Mouse (Mus musculus) brown adipose tissue, adult 24 weeks (tissue): ENCODE data around the gene Zyg11a. TPM values are rescaled to one million over a fixed set of nuclear protein-coding genes. Genes with fewer than 3 reads are reported as not detected.

Source experiments
- H3K27ac ChIP-seq: fragments of 200-500 bp; replicated peaks from 2 replicates; pipeline ENCODE4 v1.5.1; 2012; ENCODE audit warnings: low read depth, mild to moderate bottlenecking, low read length
- H3K4me1 ChIP-seq: fragments of 200-500 bp; 2 replicates; pipeline ENCODE4 v1.6.1; 2012; ENCODE audit warnings: low read length, mixed read lengths; ENCODE audit not compliant: control insufficient read depth, insufficient read depth, insufficient read length
- H3K4me3 ChIP-seq: fragments of 200-500 bp; 2 replicates; pipeline ENCODE4 v1.5.1; 2012; ENCODE audit warnings: low read depth, mild to moderate bottlenecking, low read length, moderate library complexity; ENCODE audit not compliant: insufficient read depth
- polyA plus RNA-seq: library from polyadenylated mRNA; stranded (reverse); fragments of >200 nt; gene quantifications from 2 replicates; pipeline ENCODE4 v1.2.4, GENCODE M21; 2012; ENCODE audit not compliant: missing spikeins, insufficient read depth, insufficient read length

The Zyg11a gene
- polyA plus RNA-seq, result 1.8 and 1.9 TPM in 2 replicates

DNA sequence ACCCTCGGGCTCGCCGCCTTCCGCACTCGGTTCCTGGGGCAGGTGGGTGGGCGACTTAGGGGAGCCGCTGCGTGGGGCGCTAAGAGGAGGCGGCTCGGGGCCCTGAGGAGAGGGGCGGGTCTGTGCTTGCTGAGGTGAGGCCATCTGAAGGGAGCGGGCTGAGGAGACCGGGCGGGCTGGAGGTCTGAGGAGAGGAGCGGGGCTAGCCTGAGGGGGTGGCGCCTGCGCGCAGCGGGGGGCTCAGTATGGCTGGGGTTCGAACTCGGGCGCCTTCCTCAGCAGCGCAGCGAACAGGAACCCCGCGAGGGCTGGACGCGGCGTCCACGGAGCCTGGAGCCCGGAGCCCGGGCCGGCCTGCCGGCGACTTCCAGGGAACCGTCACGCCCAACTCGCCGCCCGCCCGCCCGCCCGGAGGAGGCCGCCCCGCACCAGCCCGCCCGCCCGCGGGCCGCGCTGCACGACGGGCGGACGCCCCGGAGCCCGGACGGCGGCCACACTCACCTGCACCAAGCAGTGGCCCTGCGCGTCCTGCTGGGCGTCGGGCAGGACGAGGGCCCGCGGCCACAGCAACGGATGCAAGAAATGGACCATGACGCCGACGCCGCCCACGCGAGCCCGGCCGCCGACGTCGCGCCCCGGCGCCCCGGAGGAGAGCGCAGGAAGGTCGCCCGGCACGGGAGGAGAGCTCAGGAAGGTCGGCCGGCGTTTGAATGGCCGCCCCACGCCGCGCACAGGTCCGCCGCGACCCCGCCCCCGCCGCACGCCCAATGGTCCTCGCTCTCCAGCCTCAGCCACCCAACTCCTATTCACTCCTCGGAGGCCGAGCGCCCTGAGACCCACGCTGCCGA lies at the start of gene Zyg11a:
Gene Zyg11a, minus strand, starts transcription at position 717 of the 848 bp plus-strand sequence.
- H3K4me3 ChIP-seq, result peak within 1 kb of the TSS; percentile 58
- H3K4me1 ChIP-seq, result no peaks in the 10 kb centered on the region; the same call in 1 of the 2 replicates
- no peak within 1 kb of the TSS for H3K27ac ChIP-seq

DNA sequence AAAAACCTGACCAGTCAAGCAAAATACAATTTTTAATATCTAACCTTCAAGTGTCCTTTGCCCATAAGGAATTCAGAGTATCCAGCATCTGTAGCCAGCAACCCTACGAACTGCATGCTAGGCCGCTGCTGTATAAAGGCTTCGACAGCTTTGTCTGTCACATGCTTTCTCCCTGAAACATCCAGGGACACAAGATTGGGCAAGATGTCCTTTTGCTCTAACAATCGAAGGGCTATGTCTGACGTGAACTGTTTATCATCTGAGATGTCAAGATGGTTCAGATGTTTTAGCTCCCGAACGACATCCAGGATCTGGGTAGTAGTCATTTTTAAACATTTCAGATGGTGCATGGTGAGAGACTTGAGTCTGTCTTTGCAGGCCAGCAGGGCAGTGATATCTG lies 47.9 kb upstream of the Zyg11a start:
- H3K4me3 ChIP-seq, result no peak overlapping the region

DNA sequence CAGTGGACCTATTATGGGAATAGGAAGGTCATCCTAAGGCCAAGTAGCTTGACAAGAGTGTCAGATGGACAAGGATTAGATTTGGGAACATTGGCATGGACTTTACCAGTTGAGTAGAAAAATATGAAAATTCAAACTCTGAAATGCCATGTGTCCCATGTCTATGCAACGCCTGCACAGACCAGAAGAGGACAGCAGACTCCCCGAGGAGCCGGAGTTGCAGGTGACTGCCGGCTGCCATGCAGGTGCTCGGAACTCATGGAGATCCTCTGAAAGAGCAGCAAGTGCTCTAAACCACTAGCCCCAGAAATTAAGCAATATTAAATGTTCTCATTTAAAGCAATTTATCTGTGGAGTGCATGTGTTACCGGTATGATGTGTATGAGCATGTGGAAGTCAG lies 35.5 kb upstream of the Zyg11a start:
- H3K4me3 ChIP-seq, result no peak overlapping the region
- H3K4me1 ChIP-seq, result no peaks in the 10 kb centered on the region
- no peak overlapping the region for H3K27ac ChIP-seq

More for the DNA sequence above, 47.9 kb upstream of the Zyg11a start:
- Histone ChIP-seq H3K4me1 (no peaks in the 10 kb centered on the region), H3K27ac (no peak overlapping the region)

DNA sequence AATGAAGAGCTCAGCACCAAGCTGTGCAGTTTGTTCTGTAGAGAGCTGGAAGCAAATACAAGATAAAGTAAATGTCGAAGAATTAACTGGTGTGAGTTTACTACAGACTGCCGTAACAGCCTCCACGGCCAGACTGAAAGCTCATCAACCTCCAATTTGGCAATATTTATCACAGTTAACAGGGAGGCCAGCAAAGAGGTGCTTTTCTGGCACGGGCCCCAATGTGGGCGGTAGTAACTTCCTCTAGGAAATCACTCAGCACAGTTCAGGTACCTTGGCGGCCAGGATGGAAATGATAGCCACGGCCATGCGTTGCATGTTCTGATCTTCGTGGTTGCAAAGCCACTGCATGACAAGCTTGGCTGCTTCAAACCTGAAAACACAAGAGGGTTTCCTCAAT lies 32.7 kb upstream of the Zyg11a start:
- Histone ChIP-seq H3K27ac (no peak overlapping the region), H3K4me3 (no peak overlapping the region)

DNA sequence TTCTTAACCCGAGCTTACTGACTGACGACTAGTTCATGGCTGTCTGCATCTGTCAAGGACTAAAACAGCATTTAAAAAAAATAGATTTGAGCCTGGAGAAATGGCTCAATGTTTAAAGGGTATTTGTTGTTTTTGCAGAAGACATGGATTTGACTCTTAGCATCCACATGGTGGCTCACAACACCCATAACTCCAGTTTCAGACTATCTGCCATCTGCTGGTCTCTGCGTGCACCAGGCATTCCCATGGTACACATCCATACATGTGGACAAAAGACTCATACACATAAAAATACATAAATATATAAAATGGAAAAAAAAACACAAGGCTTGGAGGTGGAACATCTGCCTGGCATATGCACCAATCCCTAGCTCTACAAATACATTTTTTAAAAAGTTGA lies 31.5 kb upstream of the Zyg11a start:
- Histone ChIP-seq H3K4me3 (no peak overlapping the region), H3K4me1 (no peaks in the 10 kb centered on the region), H3K27ac (no peak overlapping the region)

More for the DNA sequence above, 32.7 kb upstream of the Zyg11a start:
- H3K4me1 ChIP-seq, result no peaks in the 10 kb centered on the region

DNA sequence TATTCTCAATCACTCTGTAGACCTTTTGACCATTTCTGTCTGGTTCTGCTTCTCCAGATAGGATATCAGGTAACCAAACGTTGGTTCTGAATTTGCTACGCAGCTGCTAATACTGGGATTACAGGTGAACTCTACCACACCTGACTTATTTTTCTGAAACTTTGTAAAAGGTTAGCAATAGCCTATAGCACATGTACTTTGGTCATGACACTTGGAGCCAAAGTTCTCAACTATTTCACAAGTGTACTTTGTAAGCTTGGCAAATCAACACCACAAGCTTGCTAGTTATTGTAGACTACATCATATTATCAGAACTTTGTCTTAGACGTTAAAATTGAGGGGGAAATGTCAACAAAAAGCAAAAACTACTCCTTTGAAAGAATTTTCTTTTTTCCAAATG lies 15.8 kb upstream of the Zyg11a start:
- H3K27ac ChIP-seq, result no peak overlapping the region
- no peak overlapping the region for H3K4me3 ChIP-seq
- H3K4me1 ChIP-seq, result no peaks in the 10 kb centered on the region

DNA sequence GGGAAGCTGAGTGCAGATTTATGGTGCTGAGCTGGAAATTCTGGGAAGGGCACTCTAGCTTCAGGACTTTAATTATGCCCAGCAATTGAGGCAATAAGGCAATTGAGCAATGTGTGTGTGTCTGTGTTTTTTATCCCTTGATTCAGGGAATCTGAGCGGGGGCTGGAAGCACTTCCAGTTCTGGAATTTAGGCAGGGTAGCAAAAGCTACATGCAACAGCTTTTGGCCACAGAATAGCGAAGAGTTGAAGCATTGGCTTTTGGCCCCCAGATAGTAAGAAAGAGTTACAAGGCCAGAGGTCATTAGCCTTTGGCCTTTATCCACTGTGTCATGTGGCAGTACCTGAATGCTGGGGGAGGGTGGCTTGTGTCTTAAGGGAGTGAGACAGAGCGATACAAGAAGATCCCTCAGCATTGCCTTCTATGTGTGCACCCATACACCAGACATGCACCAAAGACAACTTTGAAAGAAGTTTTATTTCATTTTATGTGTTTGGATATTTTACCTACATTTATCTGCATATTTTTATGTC lies 7.6 kb upstream of the Zyg11a start:
- Histone ChIP-seq H3K27ac (peak overlapping the region; percentile 52), H3K4me1 (peaks cover 6% of the 10 kb centered on the region; the same call in 1 of the 2 replicates), H3K4me3 (no peak overlapping the region)

DNA sequence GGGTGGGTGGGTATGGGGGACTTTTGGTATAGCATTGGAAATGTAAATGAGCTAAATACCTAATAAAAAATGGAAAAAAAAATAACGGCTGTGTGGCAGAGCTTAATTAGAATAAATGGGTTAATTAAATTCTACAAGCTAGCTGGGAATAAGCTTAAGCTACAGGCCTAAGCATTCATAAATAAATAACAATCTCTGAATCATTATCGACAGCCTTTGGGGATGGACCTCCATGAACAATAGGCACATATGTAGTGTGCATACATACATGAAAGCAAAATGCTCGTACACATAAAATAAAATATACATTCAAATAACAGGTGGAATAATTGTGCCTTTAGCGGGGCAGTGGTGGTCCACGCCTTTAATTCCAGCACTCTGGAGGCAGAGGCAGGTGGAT lies 4.7 kb upstream of the Zyg11a start:
- H3K27ac ChIP-seq, result no peak overlapping the region
- H3K4me3 ChIP-seq, result no peak overlapping the region
- H3K4me1 ChIP-seq, result peaks cover 6% of the 10 kb centered on the region; the same call in 1 of the 2 replicates

DNA sequence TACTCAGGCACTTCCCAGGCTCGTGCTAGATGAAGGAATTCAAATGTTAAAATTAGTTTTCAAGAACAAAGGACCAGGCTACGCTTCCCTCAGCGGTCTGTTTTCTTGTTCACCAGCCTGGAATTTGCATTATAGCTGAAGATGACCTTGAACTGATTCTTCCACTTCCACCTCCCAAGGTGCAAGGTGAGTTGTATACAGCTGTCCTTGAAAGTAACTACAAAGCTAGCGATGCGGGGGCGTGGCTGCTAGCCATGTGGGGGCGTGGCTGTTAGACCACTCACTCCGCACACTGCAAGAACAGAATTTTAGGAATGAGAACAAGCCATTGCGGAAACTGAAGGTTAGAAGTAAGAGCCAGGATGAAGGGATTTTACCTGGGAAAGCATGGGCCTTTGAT lies 1.2 kb upstream of the Zyg11a start:
- H3K4me3 ChIP-seq, result no peak overlapping the region
- H3K4me1 ChIP-seq, result no peaks in the 10 kb centered on the region; the same call in 1 of the 2 replicates
- H3K27ac ChIP-seq, result no peak overlapping the region

DNA sequence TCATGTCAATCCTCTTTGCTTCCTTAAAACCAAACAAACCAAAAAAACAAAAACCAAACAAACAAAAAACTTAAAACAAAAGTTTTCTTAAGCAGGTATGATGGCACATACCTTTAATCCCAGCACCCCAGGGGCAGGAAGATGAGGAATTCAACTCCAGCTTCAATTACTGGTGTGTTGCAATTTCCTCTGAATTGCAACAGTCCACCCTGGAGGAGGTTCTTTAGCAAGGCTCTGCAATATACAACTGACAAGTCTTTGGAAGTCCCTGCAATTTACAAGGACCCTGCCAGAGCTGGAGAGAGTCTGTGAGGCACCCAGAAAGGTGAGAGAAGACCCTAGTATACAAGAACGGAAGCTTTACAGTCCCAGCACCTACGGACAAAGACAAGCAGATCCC lies 4.8 kb downstream of the Zyg11a start:
- H3K27ac ChIP-seq, result no peak overlapping the region
- H3K4me3 ChIP-seq, result no peak overlapping the region
- no peaks in the 10 kb centered on the region; the same call in 1 of the 2 replicates for H3K4me1 ChIP-seq

DNA sequence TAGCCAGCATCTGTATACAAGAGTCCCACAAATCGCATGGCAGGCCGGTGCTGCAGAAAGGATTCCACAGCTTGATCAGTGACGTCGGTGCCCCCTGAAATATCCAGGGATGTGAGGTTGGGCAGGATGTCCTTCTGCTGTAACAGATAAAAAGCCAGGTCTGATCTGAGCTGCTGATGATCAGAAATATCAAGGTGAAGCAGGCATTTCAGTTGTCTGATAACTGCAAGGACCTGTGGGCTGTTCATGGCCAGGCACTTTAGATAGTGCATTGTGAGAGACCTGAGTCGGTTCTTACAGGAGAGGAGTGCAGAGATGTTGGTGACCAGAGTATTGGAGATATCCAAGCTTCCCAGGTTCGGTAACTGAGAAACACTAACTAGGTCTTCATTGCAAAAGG lies 13.2 kb downstream of the Zyg11a start:
- H3K4me3 ChIP-seq, result no peak overlapping the region
- H3K27ac ChIP-seq, result no peak overlapping the region
- H3K4me1 ChIP-seq, result no peaks in the 10 kb centered on the region

DNA sequence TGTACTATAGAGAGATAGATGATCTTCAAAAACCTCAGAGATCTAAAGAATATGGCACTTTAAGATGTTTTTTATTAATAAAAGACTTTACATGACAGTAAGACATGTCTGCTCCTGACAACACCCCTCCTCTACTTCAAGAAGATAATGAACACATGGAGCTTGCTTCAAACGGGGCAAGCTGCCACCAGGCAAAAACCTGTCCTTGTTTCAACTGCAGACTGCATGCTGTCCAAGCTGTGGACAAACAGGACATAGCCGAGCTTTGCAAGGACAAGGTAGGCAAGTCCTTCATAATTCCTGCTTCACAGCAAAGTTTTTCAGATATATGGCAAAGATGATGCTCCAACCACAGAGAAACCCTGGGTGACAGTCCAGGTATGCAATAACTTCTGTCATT lies 18.6 kb downstream of the Zyg11a start:
- Histone ChIP-seq H3K27ac (no peak overlapping the region), H3K4me1 (no peaks in the 10 kb centered on the region), H3K4me3 (no peak overlapping the region)

DNA sequence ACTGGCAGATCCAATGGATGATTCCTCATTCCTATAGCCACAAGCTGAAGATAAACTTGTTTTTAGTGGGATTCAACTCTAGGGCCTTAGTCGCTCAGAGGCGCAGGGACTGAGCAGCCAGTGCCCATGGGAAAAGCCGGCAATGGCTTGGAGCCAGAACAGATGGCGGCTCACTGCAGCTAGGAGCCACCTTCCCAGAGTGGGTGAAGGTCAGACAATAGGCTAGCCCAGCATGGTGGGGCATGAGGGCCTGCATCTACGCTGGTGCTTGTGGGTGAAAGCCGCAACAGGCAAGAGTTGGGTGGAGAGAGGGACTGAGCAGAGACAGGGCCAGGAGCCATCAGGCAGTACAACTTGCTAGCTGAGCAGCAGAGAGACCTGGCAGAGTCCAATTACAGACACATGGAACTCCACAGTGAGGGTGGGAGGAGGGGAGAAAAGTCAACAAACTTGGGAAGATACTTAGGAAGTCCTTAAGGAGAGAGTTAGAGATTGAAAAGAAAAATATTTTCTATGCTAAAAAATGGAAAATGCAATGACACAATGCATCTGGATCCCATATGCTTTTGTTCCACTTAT lies 21.5 kb downstream of the Zyg11a start:
- Histone ChIP-seq H3K27ac (peak overlapping the region; percentile 47), H3K4me3 (peak overlapping the region; percentile 36), H3K4me1 (no peaks in the 10 kb centered on the region)

DNA sequence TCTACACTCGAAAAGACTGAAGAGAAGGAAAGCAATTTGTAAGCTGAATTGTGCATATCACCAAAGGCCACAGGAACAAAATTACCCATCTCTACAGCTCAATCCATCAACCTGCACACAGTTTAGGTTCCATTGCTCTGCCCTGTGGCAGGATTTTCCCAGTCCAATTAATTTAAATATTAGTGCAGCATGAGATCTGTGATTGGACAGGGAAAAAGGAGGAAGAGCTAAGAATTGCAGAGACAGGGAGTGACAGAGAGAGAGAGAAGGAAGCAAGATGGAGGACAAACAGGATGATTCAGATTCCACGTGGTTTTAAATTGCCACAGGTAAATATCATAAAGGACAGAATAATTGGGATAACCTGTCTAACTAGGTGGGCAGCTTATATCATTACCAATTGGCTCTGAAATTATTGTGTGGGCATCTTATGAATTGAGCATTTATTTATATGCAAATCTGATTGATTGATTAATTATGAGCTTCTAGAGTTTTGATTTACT lies 25.0 kb downstream of the Zyg11a start:
- Histone ChIP-seq H3K4me3 (no peak overlapping the region), H3K4me1 (no peaks in the 10 kb centered on the region)

DNA sequence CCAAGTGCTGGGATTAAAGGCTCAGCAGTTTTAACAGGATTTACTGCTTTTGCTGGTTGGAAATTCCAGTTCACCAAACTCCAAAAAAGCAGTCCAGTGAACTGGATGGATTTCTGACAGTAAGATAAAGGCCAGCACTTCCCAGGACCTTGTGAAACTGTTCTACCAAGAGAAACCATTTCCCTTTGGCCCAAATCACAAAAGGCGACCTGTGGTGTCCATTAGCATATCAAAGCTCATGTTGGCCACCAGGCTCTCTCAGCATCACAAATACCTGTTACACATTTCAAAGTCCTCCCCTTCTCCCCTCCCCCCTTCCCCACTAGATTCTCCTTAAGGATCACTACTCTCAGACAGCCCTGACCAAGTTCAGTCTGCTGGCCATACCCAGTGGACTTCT lies 35.6 kb downstream of the Zyg11a start:
- Histone ChIP-seq H3K4me3 (no peak overlapping the region), H3K27ac (no peak overlapping the region), H3K4me1 (no peaks in the 10 kb centered on the region)

More for the DNA sequence above, 25.0 kb downstream of the Zyg11a start:
- H3K27ac ChIP-seq, result no peak overlapping the region
